Mouse (Mus musculus) adrenal gland, adult (tissue): ENCODE measurements around the gene Fndc3b.

Experiments
- DNase-seq, 2 experiments: peaks; one replicate each; pipeline ENCODE4 v3.0.0; 2022 to 2023; ENCODE audit warnings: low spot score in 1 of 2; ENCODE audit not compliant: inconsistent age in 2 of 2

Fndc3b gene

GRCm38 (mm10) chr3:27710648-27711428 is at the start of gene Fndc3b:
Fndc3b (minus strand) TSS chr3:27711307.
- peak; percentile 94 to 98 for DNase-seq

- DNase-seq, result peak; percentile 56 to 65
Observed at GRCm38 (mm10) chr3:27760278-27760677, 49.2 kb upstream of the Fndc3b start.

GRCm38 (mm10) chr3:27758976-27759375 is 47.9 kb upstream of the Fndc3b start:
- DNase-seq, result peak in 1 of 2 experiments; percentile 42

- peak; percentile 72 to 87 for DNase-seq
Observed at GRCm38 (mm10) chr3:27751657-27752056, 40.5 kb upstream of the Fndc3b start.

GRCm38 (mm10) chr3:27751156-27751555 is 40.0 kb upstream of the Fndc3b start:
- no peak for DNase-seq

- DNase-seq, result no peak
Observed at GRCm38 (mm10) chr3:27745651-27746050, 34.5 kb upstream of the Fndc3b start.

GRCm38 (mm10) chr3:27744754-27745153 is 33.6 kb upstream of the Fndc3b start:
- DNase-seq, result no peak

- no peak for DNase-seq
Observed at GRCm38 (mm10) chr3:27743271-27744145, 32.4 kb upstream of the Fndc3b start.

GRCm38 (mm10) chr3:27742124-27742523 is 31.0 kb upstream of the Fndc3b start:
- DNase-seq, result no peak

GRCm38 (mm10) chr3:27740136-27740535 is 29.0 kb upstream of the Fndc3b start:
- DNase-seq, result no peak

GRCm38 (mm10) chr3:27736180-27736579 is 25.1 kb upstream of the Fndc3b start:
- DNase-seq, result no peak

GRCm38 (mm10) chr3:27735113-27735512 is 24.0 kb upstream of the Fndc3b start:
- DNase-seq, result no peak

GRCm38 (mm10) chr3:27728798-27729782 is 18.0 kb upstream of the Fndc3b start:
- no peak for DNase-seq

GRCm38 (mm10) chr3:27728176-27728575 is 17.1 kb upstream of the Fndc3b start:
- no peak for DNase-seq

GRCm38 (mm10) chr3:27725752-27726151 is 14.6 kb upstream of the Fndc3b start:
- DNase-seq, result no peak

GRCm38 (mm10) chr3:27724208-27724607 is 13.1 kb upstream of the Fndc3b start:
- DNase-seq, result no peak

- DNase-seq, result peak; percentile 42 to 52
Observed at GRCm38 (mm10) chr3:27718829-27719365, 7.8 kb upstream of the Fndc3b start.

- no peak for DNase-seq
Observed at GRCm38 (mm10) chr3:27713971-27714370, 2.9 kb upstream of the Fndc3b start.

GRCm38 (mm10) chr3:27712421-27712820 is 1.3 kb upstream of the Fndc3b start:
- peak in 1 of 2 experiments; percentile 36 for DNase-seq

GRCm38 (mm10) chr3:27709906-27710647 is 1.0 kb downstream of the Fndc3b start:
- peak; percentile 89 to 95 for DNase-seq
